21 mouse cellular contexts compared by ENCODE assay signal in the genomic region with DNA sequence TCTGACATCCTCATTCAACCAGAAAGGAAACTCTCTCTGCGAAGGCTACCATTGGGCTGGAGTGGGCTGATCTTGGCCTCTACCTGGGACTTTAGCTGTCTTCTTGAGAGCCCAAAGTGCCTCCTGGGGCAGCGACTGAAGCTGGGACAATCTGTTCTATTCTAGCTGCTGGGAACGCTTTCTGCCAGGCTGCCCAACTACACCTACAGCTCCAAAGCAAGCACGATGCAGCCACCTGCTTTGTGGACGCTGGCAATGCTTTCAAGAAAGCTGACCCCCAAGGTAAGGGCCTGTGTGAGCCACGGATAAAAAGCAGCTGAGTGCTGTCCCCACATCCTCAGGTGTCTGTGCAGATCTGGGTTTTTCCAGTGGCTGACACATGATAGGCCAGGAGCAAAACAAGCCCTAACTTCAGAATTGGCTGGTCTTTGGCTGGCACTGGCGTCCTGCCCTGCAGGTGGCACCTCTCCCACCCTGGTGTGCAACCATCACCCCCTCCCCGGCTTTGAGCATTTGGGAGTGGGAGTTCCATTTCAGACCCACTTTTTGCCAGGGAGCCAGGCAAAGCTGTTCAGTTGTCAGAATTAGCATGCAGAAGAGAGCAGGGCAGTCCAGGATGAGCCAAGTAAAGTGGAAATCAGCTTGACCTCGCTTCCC. TPM values are rescaled to one million over a fixed set of nuclear protein-coding genes. Genes with fewer than 3 reads are reported as not detected.
DNase-seq lines count a peak whose midpoint lies in the region; TF ChIP-seq lines count a peak whose summit lies in the region.
"Had no signal": no experiment of that assay in that cellular context is flagged by ENCODE, and none has a peak within 500 bp of the region (broad histone marks: within the 10 kb centered on the region; RNA-seq: fewer than 3 reads in every experiment).

No protein-coding gene starts in this region.

- H3K4me1 ChIP-seq in cortical plate, adult 2 months (ENCODE audit: control insufficient read depth, insufficient read depth, low read length), result peaks cover 44% of the 10 kb centered on the region
- H3K4me1 ChIP-seq: embryonic facial prominence, embryonic 12.5 days; intestine, embryonic 15.5 days had no signal

- H3K4me3 ChIP-seq in cortical plate, adult 2 months (ENCODE audit: insufficient read depth, low read length), result no peak overlapping the region
- H3K4me3 ChIP-seq: embryonic facial prominence, embryonic 12.5 days; forebrain, embryonic 15.5 days; heart, adult 2 months; heart, embryonic 15.5 days; intestine, embryonic 15.5 days had no signal

- 0 out of 2 replicates have a peak, but pooled peaks have one; percentile 8 for TF ChIP-seq POLR2A in cortical plate, adult 2 months (IDR thresholded peaks at IDR 0.05; ENCODE audit: extremely low read depth, insufficient read depth, low read length)

- H3K27ac ChIP-seq in cortical plate, adult 2 months (ENCODE audit: insufficient read depth, low read length), result peak overlapping the region; percentile 54
- H3K27ac ChIP-seq: embryonic facial prominence, embryonic 12.5 days; forebrain, embryonic 15.5 days; heart, adult 2 months; heart, embryonic 15.5 days; hindbrain, embryonic 14.5 days; intestine, embryonic 15.5 days had no signal

- TF ChIP-seq CTCF in cortical plate, adult 2 months (IDR thresholded peaks at IDR 0.05; ENCODE audit: extremely low read depth, insufficient read depth, low read length), result no peak

- peak; percentile 62 to 72 for DNase-seq in cerebellum, postnatal 10 days
- no peak for DNase-seq in cerebellum, postnatal 36 days
- DNase-seq in layer of hippocampus, adult 11-12 months (ENCODE audit: low spot score), result peak; percentile 44
- DNase-seq in layer of hippocampus, postnatal 25 days (ENCODE audit: extremely low spot score in 1 of 2, low spot score in 1 of 2), result no peak
- DNase-seq in brain, adult 2 months (ENCODE audit: low read depth, low spot score), result peak; percentile 61
- DNase-seq: adrenal gland, adult 8-10 months; adrenal gland, postnatal 36 days; gastrocnemius, postnatal 14 days; heart, adult 2 months; heart, postnatal 14 days; kidney, adult 18-20 months had no signal

RNA-seq across cellular contexts. Expression of a gene that starts 10.7 kb away (rescaled TPM):
- total RNA-seq in layer of hippocampus, postnatal 25 days (2021), result 10 to 100 TPM; 32.3 to 37.8 TPM
- polyA plus RNA-seq in cortical plate, adult 2 months (2012; rRNA removed), result 51.3 and 58.5 TPM in 2 replicates

RNA-seq across cellular contexts. Expression of a gene that starts 10.8 kb away (rescaled TPM):
- 100 to 1,000 TPM; 282 to 301 TPM for total RNA-seq in layer of hippocampus, postnatal 25 days (2021)
- 436 and 444 TPM in 2 replicates for polyA plus RNA-seq in cortical plate, adult 2 months (2012; rRNA removed)

RNA-seq across cellular contexts. Expression of a gene that starts 20.6 kb away (rescaled TPM):
- total RNA-seq in layer of hippocampus, postnatal 25 days (2021), result 100 to 1,000 TPM; 294 to 322 TPM
- 164 and 183 TPM in 2 replicates for polyA plus RNA-seq in cortical plate, adult 2 months (2012; rRNA removed)
- total RNA-seq: hematopoietic stem cell, adult 5-6 weeks had no signal

RNA-seq across cellular contexts. Expression of a gene that starts 47.4 kb away (rescaled TPM):
- under 1 TPM; 0.44 to 0.66 TPM for total RNA-seq in layer of hippocampus, postnatal 25 days (2021)
- 0.45 and 0.52 TPM in 2 replicates for polyA plus RNA-seq in cortical plate, adult 2 months (2012; rRNA removed)
- total RNA-seq: common myeloid progenitor, adult 5-6 weeks; gastrocnemius, postnatal 14 days; heart, adult 2 months; heart, postnatal 14 days; hematopoietic stem cell, adult 5-6 weeks had no signal
- polyA plus RNA-seq: forebrain, embryonic 11.5 days; forebrain, embryonic 15.5 days; heart, embryonic 11.5 days; heart, embryonic 15.5 days had no signal

Comparison
In these comparisons a context has a peak if more than half of its experiments do, and no peak if none do; other contexts are left out.
1. DNase-seq: peak in cerebellum, postnatal 10 days (2 of 2), layer of hippocampus, adult 11-12 months (single experiment) and brain, adult 2 months (single experiment); none in cerebellum, postnatal 36 days (0 of 2) and layer of hippocampus, postnatal 25 days (0 of 2).